Mouse (Mus musculus): ENCODE measurements at regions not wholly inside any gene's neighbourhood (a gene's known extent, or its start where the extent isn't known, plus 50 kb on each side); places are given as distances from the start of the nearest gene placed in this dataset.

DNA sequence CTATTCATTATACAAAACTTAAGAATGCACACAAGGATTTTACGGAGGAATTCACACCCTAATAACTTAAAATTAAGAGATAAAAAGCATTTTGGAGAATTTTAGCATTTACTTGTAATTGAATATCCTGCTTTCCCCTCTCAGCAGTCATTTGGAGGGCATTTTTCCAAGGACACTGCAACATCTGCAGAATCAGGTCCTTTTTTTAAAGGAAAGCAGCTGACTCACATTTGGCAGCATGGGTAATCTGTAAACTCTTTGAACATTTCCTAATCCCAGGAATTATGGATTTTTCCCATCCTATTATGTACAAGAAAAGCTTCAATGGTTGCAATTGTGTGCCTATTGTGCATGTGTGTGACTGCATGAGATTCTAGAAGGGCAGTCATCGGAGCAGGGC, 112.0 kb downstream of the Gm19410 start:
- no peak for DNase-seq

GRCm38 (mm10) chr8:35881810-35882209, 116.2 kb downstream of the Gm19410 start:
- no peak for DNase-seq

- DNase-seq: no peak
These were observed 117.3 kb downstream of the Gm19410 start for GRCm38 (mm10) chr8:35882638-35883455.

DNA sequence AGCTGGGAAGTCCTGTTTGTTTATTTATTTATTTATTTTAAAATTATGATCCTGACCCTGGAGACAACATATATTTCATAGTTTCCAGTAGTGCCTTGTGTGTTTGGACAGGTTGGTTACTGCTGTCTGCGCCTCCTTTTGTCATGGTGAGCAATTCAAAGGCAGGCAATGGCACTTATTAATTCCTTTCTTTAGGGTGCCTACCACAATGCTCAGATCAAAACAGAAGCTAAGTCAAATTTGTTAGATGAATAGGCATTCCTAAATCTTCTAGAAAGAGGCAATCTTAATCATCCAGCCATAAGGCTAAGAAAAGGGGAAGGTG, 117.8 kb downstream of the Gm19410 start:
- no peak for DNase-seq

- DNase-seq: no peak
These were observed 119.0 kb downstream of the Gm19410 start for GRCm38 (mm10) chr8:35884545-35884944.

GRCm38 (mm10) chr8:35890083-35890482, 124.5 kb downstream of the Gm19410 start:
- no peak for DNase-seq

- no peak for DNase-seq
These were observed 126.2 kb downstream of the Gm19410 start for GRCm38 (mm10) chr8:35891769-35892168.

- DNase-seq: peak; percentile 27 to 30
These were observed 132.9 kb downstream of the Gm19410 start for GRCm38 (mm10) chr8:35898493-35898892.

DNA sequence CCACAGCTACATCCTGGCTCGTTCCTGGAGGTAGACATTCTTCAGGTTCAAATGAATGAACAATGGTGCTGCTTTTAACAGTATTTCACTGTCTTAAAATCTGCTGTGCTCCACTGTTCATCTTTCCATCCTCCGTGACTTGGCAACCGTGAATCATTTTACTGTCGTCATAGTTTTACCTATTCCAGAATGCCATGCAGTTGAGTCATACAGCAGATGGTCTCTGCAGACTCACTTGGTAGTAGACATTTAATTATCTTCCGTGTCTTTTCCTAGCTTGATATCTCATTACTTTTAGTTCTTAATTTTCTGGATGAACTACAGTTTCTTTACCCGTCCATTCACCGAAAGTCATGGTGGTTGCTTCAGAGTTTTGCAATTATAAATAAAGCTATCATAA, 135.9 kb downstream of the Gm19410 start:
- DNase-seq: peak in 1 of 2 experiments; percentile 49

GRCm38 (mm10) chr8:35904711-35905450, 139.3 kb downstream of the Gm19410 start:
- peak; percentile 72 to 82 for DNase-seq

GRCm38 (mm10) chr8:35907998-35908397, 142.4 kb downstream of the Gm19410 start:
- no peak for DNase-seq

- no peak for DNase-seq
These were observed 146.7 kb downstream of the Gm19410 start for GRCm38 (mm10) chr8:35912264-35912663.

GRCm38 (mm10) chr8:35915878-35916518, 150.4 kb downstream of the Gm19410 start:
- no peak for DNase-seq

DNA sequence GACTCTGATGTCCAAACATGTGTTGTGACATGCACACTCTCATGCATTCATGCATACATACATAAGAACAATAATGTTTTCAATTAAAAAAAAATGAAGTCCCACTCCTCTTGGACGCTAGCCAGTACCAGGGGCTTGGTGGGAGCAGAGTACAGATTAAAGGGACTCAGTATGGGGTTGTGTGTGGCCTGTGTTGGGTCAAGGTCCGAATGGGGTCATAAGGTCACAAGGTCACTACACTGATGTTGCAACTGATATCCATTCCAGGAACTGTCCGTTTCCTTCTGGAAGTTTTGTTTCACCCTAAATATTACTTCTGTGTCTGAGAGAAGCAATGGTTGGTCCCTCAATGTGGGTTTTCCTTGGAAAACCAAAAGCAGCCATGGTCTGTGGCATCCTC, 152.0 kb downstream of the Gm19410 start:
- no peak for DNase-seq

DNA sequence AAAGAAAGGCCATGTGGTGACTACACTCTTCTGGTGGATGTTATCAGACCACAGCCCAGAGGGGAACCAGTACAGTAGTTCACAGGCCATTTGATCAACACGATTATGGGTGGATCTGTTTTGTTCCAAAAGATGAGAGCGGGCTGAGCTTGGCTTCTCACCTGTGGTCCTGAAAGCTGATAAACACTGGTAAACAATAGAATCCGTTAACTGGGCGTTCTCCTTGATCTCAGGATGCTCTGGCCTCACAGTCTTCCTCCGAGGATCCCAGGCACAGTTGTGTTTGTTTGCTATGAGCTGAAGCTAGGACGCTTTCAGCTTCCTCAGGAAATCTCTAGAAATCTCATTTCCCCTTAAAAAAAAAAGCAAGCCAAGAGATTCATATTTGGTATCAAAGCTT, 153.9 kb downstream of the Gm19410 start:
- DNase-seq: no peak

DNA sequence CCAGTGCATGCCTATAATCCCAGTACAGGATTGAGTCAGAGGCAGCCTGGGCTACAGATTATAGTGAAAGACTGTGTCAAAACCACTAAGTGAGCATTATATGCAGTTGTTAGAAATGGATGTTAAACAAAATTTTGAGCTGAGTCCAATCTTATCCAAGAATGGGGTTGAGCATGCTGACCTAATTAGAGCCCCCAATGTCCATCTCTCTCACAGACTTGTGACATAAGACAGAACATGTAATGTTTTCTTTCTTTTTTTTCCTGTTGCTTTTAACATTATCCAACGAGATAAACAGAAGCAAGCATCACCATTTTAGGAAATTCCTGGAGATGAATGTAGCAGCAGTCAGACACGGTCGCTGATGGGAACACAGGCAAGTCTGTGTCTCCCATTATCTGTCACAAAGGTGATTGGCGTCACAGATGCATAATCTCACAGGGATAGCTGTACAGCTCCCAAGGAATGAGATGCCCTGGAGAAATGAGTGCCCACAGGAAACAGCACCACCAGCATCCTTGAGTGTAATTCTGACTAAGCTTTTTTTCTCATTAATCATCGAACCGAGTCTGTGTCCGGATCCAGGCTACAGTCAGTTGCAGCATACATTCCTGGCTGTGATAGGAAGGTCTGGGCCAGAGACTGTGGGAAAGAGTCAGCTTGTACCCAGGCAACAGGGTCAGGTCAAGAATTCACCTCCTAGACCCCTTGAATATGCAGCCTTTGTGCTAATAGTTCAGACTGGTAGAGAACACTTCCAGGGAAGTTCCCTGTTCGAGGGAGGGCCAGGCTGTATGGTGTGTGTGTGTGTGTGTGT, 154.5 kb downstream of the Gm19410 start:
- DNase-seq: no peak

DNA sequence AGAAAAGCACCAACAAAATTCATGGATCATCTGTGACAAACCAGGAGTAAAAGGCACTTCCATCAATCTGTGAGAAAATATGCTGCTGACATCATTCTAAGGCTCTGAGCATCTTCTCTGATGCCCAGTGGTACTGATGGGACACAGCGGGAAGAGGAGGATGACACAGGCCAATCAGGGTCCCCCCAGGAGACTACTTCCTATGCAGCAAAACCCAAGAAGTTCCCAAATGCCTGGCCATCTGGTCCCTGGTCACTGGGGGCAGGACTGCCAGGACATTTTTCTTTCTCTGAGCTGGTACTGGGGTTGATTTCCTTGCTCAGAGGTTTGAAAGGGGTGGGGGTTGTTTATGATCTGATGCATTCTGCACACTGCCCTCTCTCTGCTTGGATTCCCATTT, 158.4 kb downstream of the Gm19410 start:
- peak; percentile 88 for DNase-seq

DNA sequence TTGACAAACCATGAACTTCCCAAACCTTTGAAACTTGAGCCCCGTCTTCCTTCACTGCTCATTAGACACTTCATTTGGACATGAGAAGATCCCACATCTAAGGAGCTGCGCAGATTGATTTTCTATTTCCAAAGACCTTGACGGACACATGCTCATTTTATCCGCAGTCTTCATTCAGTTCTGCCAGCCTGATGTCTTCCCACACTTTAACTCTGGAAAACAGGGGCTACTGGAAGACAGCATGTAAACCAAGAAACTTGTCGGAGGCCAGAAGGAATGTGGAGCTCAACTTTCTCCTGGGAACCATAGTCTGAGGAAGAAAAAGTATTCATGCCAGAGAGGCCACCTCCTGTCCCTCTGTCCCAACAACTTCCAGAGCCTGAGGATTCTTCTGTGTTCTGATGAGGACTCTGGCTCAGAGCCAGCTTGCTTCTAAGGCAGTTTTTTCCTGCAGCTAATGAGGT, 161.8 kb downstream of the Gm19410 start:
- DNase-seq: no peak

DNA sequence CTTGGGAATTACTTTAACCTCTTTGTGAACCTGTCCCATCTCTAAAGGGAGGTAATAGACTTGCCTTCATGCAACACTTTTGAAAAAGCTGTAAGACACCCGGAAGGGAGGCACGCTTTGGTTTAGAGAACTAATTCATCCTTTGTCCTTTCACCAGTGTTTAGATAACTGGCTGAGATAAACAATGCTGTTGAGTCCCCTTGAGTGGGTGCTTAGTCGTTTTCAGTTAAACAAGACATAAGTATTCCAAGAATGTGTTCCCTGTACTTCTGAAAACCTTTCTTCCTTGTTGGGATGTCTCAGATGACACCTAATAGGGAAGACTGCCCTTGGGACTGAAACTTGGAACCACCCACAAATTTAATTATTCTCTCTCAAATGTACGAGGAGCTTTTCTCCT, 164.7 kb downstream of the Gm19410 start:
- DNase-seq: no peak

- DNase-seq: peak; percentile 98 to 99
These were observed 167.9 kb downstream of the Gm19410 start for GRCm38 (mm10) chr8:35933186-35934114.

DNA sequence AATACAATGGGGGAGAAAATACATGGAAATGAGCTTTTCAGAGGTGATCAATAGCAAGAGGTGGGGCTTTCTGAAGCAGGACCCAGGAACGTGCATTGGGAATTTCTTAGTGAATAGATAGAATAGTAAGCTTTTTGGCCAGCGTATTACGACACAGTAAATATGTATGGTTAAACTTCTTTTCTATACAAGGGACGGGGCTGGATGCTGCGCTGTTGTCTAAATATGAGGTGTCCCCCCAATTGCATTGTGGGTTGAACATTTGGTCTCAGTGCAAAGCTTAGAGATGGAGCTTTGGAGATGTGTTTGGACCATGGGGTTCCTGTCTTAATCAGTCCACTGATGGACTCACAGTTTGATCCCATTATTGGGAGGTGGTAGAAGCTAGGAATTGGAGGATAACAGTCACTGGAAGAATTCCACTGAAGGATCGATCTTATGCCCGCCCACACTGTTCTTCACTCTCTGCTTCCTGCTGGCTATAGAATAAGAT, 168.6 kb downstream of the Gm19410 start:
- no peak for DNase-seq
